Mouse (Mus musculus) thymus, postnatal 10 days (tissue): ENCODE data around the gene Arid1a.
"Not testable (repeated sequence)": the region's sequence is repeated elsewhere in the genome, so short reads cannot be mapped to it uniquely, and the experiment has no call there.

Source experiments
- DNase-seq, 2 experiments: peaks; one replicate each; pipeline ENCODE4 v3.0.0; 2021; ENCODE audit warnings: low spot score in 2 of 2

Arid1a gene

GRCm38 (mm10) chr4:133675594-133676016 lies 81.0 kb downstream of the Arid1a start:
- no peak for DNase-seq

DNA sequence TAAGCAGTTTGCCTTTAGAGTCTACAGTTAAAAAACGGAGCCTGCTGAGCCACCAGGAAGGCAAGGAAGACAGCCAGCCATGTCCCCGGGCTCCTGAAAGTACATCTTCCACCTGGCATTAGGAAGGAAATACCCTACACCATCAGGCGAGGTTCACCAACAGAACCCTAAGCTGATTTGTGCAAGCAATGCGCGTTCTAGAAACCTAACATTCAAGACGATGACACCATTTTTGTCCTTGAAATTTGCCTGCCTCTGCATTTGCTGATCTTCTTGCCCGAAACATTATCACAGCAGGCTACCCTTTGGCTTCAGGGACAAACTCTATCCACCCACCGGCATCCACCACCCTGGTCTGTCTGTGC lies 82.3 kb downstream of the Arid1a start:
- DNase-seq, result no peak

GRCm38 (mm10) chr4:133673666-133674330 lies 82.8 kb downstream of the Arid1a start:
- no peak for DNase-seq

- DNase-seq, result peak; percentile 37 to 39
These were observed 83.5 kb downstream of the Arid1a start for GRCm38 (mm10) chr4:133672845-133673647.

DNA sequence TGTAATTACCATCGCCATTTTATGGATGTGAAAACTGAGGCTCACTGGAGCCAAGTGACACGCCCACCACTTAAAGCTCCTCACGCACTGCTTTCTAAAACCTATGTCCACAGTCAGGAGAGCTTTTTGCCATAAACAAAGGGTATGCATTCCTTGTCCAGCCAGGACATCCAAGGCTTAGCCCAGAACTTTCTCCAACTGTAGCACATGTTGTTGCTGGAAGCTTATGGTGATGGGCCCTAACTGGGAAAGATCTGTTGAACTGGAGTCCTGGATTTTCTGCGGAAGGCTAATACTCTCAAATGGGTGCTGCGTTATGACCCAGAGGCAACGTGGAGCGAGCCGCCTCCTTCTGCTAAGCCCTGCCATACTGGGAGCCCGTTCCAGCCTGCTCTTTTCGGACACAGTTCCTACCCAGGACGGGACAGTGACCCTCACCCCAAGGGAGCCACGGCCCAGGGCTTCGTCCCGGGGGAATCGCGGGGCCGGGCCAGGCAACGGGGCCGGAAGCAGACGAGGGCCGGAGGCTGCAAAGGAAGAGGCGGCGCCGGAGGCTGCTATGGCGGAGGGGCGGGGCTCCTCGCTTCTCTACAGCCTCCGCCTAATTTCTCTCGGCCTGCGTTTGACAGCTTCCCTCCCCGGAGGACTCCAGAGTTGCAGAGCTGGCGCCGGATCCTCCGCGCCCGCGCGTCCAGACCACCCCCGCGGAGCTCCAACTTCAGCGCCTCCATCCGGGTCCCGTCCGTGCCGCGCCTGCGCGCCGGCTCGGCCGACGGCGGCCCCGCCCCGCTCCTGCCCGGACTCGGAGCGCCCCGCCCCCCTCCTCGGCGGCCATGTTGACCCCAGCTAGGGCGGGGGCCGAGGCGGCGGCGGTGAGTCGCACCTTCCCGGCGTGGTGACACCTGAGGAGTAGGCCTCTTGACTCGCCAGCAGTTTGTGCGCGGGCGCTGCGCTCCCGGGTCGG lies 84.4 kb downstream of the Arid1a start, which contains the start of gene Pigv:
Pigv (minus strand) TSS at position 767 of the 964 bp plus-strand sequence.
- DNase-seq, result peak; percentile 85 to 97

- peak; percentile 63 to 80 for DNase-seq
These were observed 85.2 kb downstream of the Arid1a start for GRCm38 (mm10) chr4:133671184-133671880.

GRCm38 (mm10) chr4:133669652-133670210 lies 86.8 kb downstream of the Arid1a start:
- no peak for DNase-seq

GRCm38 (mm10) chr4:133668537-133668936 lies 88.0 kb downstream of the Arid1a start:
- DNase-seq, result no peak

GRCm38 (mm10) chr4:133666199-133666598 lies 90.4 kb downstream of the Arid1a start:
- DNase-seq, result no peak

DNA sequence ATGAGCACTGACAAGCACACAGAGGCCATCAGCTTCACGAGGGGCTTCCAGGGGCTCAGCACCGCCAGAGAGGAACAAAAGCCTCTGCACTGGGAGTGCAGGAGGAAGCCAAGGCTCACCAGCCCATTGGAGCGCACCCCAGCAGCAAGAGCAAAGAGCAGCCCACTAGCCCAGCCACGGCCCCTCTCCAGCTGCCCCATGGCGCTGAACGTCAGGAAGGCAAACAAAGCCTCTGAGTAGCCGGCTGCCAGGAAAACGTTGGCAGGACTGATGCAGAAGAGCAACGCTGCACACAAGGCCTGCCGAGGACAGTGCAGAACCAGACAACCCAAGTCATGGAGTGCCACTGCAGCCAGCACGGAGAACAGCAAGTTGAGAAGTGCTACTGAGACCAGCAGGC lies 91.5 kb downstream of the Arid1a start:
- DNase-seq, result no peak

GRCm38 (mm10) chr4:133662945-133663344 lies 93.6 kb downstream of the Arid1a start:
- DNase-seq, result no peak

DNA sequence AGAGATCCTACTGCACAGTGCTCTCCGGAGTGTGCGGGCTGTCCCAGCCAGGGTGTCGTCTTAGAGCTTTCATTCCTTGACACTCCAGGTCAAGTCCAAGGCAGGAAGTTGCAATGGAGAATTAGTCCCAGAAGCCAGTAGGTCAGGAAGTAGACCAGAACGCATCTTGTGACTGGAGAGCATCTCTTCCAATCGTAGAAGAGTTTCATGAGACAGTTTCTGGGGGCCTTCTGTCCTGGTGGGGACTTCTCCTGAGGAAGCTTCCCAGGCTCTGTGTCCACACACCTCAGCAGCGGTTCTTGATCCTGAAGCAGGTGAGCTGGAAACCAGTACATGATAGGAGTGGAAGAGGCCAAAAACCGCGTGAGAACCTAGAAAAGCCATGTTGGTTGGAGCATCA lies 94.1 kb downstream of the Arid1a start:
- no peak for DNase-seq

DNA sequence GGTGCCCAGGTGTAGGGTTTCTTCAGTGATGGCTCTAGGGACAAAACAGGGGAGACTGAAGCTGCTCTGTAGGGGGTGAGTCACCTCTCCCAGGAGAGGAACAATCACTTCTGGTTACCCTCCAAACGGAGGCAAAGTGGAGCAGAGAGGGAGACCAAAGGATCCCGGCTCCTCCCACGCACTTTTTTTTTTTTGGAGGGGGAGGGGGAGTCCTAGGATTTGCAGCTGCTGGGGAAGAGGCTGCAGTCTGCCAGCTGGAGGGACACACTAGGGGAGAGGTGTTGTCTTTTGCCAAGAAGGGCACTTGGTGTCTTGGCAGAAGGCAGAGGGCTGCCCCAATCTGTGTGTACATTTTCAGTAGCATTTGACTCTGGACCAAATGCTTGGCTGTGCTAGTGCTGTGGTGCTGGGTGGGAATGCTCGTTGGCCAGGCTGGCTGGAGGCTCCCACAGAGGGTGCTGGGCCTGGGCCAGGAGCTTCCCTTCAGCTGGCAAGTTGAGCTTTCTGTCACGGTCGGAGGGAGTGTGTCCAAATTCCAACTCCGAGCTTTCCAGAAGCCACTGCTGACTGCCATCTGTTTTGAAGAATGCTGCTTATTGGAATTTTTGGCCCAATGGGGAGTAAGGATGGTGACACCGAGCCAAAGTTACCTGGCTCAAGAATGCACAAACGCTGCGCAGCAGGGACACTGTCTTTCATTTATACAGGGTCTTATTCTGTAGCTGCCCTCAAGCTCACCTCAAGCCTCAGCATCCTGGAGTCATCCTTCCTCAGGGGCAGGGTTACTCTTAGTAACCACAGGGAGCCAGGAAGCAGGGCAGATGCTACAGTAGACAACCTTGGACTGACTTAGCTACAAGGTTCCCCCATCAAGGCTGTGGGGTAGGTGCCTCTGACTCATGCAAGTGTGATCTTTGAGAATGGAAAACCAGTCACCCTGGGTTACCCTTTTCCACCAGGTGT lies 96.1 kb downstream of the Arid1a start:
- DNase-seq, result no peak

- no peak for DNase-seq
These were observed 96.9 kb downstream of the Arid1a start for GRCm38 (mm10) chr4:133659497-133660192.

DNA sequence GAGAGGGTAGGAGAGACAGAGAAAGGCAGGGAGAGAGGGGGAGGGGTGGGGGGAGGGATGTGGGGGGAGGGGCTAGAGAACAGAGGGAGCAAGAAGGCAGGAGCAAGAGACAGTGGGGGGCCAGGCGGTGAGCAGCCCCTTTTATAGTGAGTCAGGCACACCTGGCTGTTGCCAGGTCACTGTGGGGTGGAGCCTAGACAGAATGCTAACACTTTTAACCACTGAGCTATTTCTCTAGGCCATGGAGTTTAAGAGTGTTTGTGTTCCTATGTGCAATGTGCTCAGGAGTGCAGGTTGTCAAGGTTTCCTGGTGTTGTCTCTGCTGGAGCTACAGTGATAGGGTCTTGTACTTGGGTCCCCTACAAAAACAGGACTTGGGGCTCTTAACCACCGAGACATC lies 97.8 kb downstream of the Arid1a start:
- DNase-seq, result no peak

DNA sequence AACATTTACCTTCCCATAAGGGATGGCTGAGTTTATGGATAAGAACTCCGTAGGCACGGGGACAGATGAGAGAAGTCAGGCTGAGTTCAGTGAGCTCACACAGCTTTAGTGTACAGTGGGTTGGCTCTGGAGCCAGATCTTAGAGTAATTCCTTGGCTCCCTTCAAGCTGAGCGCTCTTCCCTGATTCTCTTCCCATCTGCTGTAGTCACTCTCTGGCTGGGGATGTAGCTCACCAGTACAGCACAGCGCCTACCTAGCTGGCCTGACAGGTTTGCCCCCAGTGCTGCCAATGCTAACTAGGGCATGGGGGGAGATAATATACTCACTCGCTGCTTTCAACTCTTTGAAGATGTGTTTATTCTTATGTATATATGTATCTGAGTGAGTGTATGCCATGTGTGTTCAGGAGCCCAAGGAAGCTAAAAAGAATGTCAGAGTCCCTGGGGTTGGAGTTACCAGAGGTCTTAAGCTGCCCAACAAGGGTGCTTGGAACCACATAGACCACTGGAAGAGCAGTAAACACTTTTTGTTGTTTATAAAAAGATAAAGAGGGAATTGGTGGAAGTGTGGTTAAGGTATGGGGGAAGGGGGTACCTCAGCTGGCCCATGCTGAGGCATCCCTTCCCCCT lies 98.6 kb downstream of the Arid1a start:
- DNase-seq, result no peak

DNA sequence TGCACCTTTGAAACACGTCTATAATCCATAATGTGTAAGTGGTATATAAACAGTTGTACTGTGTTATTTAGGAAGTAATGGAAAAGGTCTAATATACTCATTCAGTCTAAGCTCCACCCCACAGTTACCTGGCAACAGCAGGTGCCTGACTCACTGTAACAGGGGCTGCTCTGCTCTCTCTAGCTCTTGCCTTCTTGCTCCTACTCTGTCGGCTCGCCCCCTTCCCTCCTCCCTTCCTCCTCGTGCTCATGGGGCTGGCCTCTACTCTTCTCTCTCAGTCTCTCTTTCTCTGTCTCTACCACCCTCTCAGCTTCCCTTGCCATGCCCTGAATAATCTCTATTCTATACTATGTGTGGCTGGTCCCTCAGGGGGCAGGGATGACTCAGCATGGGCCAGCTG lies 99.6 kb downstream of the Arid1a start:
- DNase-seq, result no peak

- DNase-seq, result no peak
These were observed 100.3 kb downstream of the Arid1a start for GRCm38 (mm10) chr4:133656294-133656693.

DNA sequence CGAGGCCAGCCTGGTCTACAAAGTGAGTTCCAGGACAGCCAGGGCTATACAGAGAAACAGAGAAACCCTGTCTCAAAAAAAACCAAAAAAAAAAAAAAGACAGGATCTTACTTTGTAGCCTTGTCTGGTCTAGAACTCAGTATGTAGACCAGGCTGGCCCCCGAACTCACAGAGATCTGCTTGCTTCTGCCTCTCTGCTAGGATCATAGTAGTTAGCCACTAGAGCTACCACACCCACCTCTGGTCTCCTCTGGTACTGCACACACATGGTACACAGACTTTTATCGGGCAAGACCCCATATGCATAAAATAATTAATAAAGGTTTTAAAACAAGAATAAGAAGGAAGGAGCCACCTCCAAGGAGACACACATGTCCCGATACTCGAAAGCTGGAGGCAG lies 102.5 kb downstream of the Arid1a start:
- not testable (repeated sequence) for DNase-seq
